Mouse (Mus musculus) spleen, postnatal 14 days (tissue): ENCODE results near the gene Dync1i1.

ENCODE experiments used
- DNase-seq, 2 experiments: peaks; one replicate each; pipeline ENCODE4 v3.0.0; 2021 to 2022; ENCODE audit warnings: low spot score in 2 of 2

Dync1i1 gene

DNA sequence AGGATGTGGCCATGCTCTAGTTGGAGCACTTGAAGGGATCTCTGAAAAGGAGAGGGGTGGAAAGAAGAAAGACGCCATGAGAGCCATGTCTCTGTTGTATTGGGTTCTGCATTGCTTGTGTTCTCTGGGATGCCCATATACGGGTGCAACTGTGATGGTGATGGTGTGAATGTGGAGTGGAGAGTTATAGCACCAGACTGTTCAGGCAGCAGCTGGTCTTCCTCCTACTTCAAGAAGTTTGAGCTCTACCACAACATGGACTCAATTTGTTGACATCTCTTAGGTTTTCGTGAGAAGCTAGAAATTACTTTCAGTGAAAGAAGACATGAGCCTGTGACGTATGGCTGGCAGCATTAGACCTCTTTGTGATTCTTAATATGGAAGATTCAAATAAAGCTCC, 44.8 kb downstream of the Dync1i1 start:
- no peak for DNase-seq

DNA sequence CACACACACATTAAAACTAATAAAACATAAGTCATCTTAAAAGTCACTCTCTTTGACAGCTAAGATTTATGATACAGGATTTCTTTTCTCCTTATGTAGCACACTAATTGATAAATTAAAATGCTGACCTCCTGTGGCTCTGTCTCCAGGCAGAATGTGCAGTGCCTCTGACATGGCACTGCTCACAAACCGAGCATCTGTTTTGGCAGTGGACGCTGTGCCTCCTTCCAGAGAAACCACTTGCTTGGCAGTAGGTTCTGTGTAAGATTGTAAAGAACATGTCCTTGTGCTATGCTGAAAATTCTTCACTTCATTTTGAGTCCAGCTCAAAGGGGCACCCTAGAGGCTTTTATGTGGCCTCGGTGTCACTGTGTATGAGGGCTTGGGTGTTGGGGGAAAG, 50.0 kb downstream of the Dync1i1 start:
- DNase-seq: no peak

DNA sequence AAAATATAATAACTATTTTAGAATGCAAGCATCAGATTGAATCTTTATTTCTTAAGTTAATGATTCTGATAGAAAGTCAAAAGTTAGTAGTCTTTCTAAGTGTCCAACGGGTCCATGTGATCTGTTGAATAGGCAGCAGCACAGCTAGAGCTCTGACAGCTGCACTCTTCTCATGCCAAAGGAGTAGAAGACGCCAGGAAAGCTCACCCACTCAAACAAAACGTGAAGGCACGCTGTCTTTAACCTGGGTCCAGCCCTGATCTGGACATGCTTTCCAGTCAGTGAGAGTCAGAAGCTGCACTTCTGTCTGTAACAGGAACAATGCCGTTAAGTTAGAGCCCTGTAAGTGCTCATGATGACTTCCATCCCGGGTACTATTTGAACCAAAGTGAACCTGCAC, 56.3 kb downstream of the Dync1i1 start:
- no peak for DNase-seq

DNA sequence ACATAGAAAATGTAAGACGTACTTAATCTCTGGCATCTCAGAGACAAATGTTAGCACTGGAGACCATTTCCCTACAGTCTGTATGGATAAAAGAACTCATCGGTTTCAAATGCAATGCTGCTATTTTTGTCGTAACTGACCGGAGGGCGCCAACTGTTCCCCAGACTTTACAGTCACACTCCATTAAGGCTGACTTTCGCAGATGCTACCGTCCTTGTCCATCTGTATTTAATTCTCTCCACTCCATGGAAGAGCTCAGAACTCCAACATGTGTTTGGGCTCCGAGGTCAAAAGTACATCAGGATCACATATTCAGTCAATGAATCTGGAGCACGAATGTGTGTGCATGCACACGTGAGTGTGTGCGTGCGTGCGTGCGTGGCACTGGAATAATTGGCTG, 58.4 kb downstream of the Dync1i1 start:
- DNase-seq: no peak

DNA sequence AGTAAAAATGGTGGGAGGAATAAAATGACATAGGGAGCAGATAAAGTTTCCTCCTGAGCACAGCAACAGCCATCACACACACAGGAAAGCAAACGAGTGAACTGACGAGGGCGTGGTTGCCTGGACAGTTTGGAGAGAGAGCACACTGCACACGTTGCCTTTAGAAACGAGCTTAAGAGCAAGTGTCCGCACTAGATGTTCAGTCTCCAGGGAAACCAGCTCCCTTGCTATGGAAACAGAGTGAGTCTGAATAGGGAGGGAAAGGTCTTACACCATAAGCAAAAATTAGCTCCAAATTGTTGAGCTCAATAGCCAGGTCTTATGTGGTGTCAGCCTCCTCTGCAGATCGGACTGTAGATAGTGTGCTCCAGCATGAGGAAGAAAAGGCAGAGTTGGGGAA, 65.2 kb downstream of the Dync1i1 start:
- DNase-seq: no peak

DNA sequence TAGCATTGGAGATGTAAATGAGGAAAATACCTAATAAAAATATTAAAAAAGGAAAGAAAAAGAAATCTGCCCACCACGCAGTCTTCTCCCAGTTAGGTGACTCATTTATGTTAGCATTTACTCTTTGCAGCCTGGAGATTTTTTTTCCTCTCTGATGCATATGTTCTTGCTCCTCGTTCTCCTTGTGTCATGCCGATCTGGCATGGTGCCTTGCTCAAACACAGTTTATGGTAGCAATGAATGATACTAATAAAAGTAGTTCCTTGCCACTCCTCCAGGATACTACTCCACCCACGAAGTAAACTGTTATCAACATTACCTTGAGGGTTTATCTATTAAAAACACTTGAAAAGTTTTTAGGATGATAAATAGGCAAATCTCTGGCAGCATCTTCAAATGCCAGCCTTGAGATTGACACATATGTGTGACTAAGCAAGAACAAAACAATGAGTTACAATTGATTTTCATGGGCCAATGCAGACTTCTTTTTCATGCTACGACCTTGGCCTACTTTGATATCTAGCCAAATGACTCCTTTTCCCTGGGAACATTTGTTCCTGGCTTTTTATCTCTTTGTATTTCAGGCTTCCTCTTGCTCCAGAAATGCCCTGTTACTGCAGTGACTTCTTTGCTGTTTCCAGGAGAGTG, 68.8 kb downstream of the Dync1i1 start:
- no peak for DNase-seq

DNA sequence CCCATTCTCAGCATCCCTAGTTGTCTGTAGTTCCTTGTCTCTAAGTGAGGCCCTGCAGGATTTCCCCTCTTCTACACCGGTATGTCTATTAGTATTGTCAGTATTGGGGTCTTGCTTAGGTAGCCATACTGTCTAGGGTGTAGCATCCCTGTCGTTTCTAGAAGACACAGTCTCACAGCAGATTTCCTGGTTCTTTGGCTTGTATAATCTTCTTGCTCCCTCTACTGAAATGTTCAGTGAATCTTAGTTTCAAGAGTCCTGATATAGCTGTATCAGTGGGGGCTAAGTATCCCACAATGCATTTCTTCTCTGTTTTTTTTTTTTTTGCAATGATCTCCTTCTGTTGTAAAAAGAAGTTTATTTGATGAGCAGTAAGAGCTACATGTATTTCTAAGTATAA, 69.9 kb downstream of the Dync1i1 start:
- DNase-seq: no peak

DNA sequence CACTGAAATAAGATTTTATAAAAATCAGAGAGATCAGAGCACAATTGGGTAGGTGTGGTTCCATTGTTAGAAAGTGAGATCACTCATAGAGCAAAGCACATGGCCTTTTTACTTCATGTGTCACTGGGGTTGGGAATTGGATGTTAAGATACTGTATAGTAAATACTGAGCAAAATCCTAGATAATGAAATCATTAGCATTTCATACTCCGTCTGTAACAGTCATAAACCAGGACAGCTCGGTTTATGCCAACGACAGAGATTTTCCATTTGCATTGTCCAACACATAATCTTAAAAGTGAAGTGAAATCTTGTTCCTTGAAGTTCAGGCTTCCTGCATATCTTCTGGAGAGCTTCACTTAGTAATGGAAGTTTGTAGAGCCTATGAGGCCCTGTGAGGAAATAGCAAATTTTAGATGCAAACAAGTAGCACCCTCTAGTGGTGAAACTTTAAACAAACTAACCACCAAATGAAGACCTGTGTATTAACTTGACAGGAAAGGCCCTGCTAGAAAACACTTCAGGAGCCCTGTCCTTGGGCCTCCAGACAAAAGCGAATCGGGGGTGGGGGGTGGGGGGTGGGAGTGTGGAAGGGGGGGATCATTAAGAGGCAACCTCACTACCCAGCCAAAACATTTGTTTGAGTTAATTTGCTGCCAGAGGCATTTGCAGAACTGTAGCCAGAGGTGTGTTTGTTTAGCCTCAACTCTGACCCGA, 76.8 kb downstream of the Dync1i1 start:
- DNase-seq: no peak

DNA sequence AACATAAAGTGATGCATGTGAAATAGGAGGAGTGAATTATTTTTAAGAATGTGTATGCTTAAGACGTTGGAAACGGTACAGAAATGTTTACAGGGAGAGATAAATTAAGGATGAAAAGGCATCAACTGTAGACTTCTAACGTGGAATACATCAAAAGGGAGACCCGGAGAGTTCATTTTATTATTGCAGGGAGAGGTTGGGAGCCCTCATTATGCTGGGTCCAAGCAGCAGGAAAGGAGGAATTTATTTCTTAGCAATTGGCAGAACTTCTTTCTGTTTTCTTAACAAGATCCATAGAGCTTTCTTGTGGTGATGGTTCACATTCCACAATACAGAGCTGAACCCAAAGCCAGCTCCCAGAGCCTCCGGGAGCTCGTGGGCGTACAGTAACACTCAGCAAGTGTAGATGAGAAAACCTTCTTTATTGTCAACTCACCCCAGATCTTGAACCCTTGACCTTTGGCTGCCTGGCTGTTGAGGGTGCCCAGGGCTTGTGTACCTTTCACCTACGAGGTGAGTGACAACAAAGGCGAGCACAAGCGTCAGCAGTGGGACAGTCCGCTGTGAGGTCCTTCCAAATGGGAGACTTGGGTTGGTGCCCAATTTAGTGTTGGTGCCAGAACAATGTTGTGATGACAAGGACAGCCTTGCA, 77.5 kb downstream of the Dync1i1 start:
- DNase-seq: no peak

DNA sequence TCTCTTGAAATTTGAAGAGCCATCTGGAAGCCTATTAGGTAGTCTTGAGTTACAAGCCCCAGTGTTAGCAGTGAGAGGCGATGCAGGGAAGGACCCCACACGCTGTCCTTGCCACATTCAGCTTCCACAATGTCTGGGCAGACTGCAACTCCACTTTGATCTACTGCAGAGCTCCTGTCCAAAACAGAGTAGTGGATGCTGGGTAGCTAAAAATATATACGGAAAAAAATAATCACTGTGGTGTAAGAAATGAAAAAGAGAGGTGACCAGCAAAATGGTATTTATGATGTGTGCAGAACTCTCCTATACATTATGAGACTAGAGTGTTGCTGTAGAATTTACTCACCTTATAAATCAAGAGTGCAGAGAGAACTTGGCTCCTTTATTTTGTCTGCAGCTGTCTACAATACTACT, 82.6 kb downstream of the Dync1i1 start:
- no peak for DNase-seq

DNA sequence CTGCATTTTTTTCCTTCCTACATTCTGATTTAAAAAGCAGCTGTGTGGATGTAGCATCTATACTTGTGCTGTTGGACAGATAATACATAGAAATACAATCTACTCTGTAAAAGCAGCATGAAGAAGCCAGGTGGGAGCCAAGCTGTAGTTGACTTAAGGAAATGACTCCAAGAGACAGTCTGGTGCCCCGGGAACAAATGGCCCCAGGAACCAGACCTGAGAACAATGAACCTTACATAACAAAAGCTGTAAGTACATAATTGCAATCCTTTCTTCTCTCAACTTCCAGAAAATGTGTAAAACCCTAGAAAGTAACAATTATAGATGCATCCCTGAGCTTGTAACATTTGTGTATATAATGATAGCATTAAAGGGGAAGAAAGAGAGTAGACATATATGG, 86.6 kb downstream of the Dync1i1 start:
- DNase-seq: no peak

DNA sequence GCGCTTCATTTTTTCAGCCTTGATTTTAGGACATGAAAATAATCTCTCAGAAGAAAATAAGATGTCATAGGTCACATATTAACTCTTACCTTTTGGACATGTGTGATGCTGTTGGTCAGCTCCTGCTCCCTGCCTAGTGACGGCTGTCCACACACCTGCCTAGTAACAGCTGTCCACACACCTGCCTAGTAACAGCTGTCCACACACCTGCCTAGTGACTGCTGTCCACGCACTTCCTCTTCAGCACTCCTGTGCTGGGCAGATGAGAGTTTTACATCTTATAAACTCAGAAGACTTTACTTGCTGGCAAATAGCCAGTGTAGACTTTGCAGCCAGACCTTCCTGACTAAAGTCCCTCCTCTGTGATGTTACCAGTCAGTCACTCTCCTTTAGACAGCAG, 94.2 kb downstream of the Dync1i1 start:
- no peak for DNase-seq

DNA sequence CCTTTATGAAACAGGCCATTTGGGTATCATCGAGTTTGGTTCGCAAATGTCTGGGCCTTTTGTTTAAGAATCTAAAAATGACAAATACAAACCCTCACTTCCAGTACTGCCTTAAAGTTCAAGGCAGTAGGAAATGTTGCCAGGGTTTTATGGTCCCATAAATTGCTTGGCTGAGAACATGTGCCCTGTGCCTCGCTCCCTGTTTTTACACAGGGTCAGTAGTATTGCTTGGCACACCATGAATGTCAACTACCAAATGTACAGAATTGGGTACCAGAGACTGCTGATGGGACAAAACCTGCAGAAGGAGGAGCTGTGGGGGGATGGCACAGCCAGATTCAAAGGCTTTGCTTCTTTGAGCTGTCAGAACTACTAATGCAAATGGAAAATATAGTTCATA, 100.0 kb downstream of the Dync1i1 start:
- no peak for DNase-seq

DNA sequence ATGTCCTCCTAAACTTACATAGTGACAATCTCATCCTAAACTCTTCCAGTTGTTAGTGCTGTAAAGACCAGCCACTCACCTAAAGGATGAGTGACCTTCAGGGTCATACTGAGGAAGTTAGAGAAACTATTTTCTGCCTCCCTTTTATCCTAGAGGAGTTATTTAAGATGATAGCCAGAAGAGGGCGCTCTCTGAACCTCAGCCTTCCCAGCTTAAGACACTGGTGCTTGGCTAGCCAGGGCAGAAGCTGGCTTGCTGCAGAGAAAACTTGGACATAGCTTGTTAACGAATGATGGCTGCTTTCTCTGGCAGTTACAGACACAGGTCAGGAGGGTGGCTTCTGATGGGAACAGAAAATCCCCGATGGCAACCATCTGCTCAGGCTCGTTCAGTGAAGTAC, 101.6 kb downstream of the Dync1i1 start:
- DNase-seq: no peak

DNA sequence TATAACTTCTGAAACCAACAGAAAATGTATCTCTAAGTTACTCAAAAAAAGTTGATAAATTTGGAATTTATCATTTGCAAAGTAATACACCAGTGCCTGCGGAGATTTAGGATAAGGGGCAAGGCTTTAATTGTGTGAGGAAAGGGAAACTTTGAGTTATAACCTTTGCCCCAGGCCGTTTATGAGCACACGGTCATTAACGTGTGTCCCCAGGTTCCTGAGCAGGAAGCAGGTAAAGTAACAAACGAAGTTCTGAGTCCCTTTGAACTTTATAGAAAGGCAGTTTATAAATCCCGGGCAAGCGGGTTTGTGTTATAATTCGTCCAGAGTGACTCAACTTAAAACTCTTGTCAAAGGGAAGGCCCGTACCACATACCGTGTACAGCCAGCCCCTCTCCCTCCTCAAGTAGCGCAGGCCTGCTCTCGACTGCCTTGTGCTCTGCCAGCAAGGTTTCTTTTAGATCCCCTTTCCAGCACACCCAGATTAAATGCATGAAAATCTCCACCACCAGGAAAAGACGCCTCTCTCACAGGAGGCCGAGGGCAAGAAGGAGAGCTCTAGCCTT, 103.1 kb downstream of the Dync1i1 start:
- no peak for DNase-seq

DNA sequence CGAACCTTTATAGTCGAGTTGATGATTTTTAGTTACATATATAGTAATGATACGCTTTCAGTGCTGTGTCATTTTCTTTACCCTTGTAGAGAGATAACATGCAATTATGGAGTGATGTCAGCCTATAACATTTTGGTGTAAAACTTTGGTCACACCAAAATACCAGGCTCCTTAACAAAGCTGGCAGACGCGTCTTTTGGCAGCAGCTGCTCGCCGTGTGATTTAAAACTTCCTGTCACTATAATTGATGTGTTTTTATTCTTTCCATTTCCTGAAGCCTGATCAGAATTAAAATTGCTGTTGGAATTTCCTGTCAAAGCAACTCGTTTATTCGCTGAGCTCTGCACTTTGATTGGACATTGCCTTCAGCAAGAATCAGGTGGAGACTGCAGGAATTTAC, 103.7 kb downstream of the Dync1i1 start:
- no peak for DNase-seq

DNA sequence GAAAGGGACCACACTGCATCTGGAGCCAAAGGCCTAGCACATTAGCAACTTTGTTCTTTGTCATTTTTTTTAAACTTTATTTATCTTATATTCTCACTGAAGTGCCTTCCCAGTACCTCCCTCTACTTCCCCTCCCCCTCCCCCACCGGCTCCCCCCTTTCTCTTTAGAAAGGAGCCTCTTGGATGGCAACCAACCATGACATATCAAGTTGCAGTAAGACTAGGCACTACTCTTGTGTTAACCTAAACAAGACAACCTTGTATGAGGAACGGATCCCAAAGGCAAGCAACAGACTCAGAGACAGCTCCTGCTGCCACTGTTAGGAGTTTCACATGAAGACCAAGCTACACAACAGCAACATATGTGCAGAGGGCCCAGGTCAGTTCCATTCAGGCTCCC, 105.3 kb downstream of the Dync1i1 start:
- DNase-seq: no peak

DNA sequence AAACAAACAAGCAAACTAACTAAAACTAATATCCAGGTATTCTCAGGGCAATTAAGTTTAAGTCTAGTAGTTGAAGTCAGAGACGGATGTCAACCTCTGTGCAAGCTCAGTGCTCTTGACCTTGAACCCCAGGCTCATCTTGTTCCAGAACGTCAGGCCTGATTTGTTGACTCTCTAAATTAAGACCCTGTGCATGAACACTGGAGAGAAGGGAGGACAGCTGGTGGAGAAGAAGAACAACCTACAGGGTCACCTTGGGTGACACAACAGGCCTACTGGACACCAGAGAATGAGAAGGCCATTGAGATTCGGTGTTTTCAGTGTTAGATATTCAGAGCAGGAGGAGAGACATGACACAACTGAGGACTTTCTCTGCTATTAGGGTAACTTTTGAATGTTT, 105.8 kb downstream of the Dync1i1 start:
- no peak for DNase-seq

DNA sequence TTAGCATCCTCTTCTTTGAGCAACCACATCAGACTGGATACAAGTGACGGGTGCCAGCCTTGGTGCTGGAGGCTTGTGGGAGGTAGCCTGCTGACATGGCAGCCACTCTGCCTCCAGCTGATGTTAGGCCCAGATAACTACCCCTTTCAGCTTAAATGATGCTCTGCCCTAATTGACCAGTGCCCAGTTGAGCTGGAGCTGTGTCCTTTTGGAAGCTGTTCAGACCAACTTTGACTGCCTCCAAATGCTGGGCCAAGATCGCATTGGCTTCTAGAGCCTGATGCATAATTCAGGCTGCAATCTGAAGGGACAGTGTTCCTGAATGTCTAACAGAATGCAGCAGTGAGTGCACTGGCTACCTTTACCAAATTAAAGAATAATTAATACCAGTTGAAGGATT, 107.4 kb downstream of the Dync1i1 start:
- no peak for DNase-seq

DNA sequence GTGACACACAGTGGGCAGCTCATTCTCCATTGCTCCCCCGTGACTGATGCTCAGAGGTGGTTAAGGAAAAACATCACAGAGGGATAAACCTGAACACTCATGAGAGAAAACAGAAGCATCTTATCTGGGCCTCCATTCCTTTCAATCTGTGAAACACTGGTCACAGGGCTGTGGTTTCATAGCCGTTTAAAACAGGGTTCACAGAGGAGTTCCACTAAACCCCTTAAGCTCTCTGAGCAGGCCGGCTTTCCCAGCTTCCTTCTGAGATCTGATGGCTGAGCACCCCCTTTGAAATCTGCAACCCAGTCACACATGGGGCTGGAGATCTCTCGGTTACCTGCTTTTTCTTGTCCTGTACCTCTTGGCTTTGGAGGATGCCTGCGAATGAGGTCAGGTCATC, 117.0 kb downstream of the Dync1i1 start:
- DNase-seq: no peak

DNA sequence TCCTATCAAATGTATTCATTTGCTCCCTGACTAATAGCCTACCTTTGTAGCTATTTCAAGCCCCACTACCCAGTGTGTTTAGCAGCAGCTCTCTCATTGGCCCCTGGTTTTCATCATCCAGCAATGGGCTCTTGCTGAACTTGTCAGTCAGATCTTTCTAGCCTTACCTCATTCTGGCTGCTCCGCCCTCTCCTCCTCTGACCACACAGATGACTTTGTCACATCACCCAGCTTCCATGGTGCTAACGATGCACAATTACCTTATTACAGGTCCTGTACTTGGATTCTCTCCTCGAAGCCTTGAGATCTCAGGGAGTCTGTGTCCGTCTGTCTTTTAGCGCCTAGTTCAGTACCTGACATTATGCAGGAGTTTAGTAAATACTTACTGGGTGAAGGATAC, 120.7 kb downstream of the Dync1i1 start:
- DNase-seq: no peak

DNA sequence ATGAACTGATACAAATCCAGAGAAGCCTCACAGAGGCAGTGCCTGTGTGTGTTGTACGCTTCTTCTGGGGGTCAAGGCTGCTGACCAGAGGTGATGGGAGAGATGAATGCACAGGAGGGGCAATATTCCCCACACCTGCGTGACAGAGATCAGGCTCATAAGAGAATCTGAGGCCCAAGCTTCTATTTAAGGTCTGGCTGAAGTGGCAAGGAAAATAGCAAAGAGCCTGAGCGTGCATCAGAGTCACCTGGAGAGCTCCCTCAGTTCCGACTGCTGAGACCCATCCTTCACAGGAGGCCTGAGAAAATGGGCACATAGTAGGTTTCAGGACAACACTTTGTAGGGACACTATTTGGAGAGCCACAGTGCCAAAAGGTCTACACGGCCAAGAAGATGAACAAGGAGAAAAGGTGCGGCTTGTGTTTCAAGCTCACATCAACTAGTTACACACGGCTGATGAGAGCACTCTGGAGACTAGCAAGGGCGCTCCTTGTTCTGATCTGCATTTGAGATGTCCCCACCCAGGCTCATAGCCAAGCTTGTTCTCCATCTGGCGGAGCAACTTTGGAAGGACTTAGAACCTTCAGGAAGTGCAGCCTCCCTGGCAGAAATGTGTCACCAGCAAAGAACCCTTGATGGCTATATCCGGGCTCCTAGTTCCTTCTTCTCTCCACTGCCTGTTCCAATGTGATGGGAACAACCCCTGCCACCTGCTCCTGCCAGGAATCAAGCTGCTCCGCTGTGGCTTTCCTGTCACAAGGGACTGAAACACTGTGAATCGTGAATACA, 128.8 kb downstream of the Dync1i1 start:
- no peak for DNase-seq
